Mouse (Mus musculus) G1E-ER4 (cell line): ENCODE measurements around the gene Lrfn3. TPM values are rescaled to one million over a fixed set of nuclear protein-coding genes. Genes with fewer than 3 reads are reported as not detected.

Source experiments
- GATA1 ChIP-seq: IDR thresholded peaks from one replicate; pipeline ENCODE4 v1.8.0; 2012; ENCODE audit warnings: low read length, inconsistent platforms
- polyA plus RNA-seq: library from polyadenylated mRNA; stranded (reverse); fragments of >175 nt; gene quantifications from 2 replicates; pipeline ENCODE4 v1.2.3, GENCODE M21; 2012

Lrfn3 gene
- polyA plus RNA-seq, 1 experiment, result not detected

DNA sequence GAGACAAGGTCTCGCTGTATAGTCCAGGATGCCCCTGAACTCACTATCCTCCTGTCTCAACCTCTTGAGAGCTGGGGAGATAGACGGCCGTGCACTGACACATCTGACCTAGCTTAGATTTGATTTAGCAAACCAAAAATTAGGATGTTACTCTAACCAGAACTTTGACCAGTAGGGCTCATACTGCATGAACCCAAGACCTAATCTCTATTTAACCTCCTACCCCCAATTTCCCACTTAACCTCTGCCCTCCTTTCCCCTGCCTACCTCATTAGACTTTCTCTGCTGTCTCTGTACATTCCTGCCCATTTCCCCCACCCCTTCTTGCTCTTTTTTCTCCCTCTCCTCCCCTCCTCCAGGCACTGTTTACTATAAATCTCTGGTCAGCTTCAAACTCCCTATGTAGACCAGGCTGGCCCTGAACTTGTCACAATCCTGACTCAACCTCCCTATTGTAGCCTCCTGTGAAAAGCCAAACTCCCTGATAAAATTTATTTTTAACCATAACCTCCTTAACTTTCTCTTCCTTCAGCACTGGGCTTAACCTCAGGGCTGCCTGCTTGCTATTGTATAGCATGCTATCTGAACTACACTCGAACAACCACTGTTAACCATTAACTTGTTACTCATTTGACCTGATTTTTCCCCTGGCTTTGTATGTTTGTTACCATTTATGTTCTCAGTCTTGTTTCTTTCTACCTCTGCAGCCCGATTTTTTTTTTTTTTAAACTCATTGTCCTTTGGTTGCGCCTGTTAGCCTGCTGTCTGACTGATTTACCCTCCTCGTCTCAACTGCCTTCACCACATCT is 4.0 kb downstream of the Lrfn3 start:
- TF ChIP-seq GATA1, result no peak

DNA sequence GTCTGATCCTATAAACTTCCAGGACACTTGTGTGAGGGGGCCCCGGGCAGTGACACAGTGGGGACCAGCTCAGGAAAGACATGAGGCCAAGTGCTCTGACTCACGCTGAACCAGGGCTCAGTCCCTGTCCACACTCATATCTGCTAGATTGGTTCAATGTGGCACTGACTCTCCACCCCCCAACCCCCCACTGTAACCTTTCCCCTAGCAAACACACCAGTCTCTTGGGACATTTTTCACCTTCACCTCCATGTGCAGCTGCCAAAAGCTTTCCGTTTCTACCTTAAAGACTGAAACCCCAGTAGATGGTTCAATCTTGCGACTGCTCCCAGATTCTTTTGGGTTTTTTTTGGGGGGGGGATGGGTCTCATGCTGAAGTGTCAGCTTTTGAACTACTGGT is 8.5 kb downstream of the Lrfn3 start:
- no peak for TF ChIP-seq GATA1

DNA sequence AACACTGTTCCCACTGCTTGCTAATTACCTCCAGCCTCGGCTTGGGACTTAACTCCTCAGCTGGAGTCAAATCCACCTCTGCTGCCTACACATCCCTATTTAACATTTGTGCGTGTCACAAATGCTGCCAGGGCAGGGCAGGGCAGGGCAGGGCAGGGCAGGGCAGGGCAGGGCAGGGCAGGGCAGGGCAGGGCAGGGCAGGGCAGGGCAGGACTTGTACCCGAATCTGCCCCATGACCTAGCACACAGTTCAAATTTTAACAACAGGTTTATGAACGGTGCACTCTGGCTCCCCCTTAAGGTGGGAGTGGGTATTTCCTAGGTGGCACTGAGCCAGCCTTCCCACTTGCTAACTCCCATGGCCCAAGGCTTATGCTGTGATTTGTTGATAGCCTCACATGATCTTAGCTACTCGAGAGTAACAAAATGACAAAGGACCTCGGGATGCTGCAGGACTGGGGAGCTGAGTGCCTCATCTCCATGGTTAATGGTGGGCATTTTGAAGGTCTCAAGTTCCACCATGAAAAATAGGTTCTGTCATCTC is 9.2 kb downstream of the Lrfn3 start:
- no peak for TF ChIP-seq GATA1

DNA sequence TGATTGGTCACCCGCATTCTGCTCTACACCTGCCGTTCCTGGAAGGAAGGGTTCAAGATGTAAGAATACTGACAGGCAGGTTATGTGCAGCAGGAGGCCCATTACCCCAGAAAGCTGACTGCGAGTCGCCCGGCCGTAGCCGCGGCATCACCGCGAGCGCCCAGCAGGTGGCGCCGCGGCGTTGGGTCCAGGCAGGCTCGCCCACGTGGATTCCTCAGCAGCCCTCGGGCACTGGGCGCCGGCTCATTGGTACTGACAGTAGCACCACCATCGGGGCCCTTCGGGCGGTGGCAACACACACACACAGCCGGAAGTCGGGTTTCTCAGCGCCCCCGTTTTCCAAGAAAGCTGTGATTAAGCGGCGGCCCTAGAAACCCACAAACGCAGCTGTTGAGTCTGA is 14.7 kb downstream of the Lrfn3 start:
- no peak for TF ChIP-seq GATA1

DNA sequence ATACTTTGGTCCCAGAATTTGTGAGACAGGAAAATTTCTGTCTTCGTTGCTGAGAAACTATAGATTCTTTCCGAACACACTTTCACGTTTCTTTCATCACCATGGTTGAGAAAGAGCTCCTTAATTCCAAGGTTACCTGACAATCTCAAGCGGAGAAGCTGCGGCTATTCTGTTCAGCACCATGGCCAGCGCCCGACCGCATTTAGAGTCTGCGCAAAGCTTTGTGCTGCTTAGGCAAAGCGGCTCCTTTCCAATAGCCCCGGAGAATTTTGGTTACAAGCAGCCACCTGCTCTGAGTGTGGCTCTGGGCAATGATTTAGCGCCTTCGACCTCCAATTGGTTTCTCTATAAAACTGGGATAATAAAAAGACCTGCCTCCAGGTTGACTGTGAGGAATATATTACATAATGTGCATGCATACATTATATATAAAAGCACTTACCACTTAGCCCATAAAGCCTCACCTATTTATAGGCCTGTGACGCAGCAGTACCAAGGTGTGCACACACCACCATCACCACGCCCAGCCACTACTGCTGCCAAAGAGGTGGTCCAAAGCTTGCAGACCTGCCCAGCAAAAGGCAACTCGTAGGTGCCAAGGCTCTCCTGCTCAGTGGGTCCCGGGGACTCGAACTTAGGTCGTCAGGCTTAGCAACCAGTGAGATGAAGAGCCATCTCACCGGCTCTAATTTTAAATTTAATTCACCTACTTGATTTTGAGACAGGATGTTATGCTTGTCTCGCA is 15.8 kb downstream of the Lrfn3 start:
- TF ChIP-seq GATA1, result no peak

DNA sequence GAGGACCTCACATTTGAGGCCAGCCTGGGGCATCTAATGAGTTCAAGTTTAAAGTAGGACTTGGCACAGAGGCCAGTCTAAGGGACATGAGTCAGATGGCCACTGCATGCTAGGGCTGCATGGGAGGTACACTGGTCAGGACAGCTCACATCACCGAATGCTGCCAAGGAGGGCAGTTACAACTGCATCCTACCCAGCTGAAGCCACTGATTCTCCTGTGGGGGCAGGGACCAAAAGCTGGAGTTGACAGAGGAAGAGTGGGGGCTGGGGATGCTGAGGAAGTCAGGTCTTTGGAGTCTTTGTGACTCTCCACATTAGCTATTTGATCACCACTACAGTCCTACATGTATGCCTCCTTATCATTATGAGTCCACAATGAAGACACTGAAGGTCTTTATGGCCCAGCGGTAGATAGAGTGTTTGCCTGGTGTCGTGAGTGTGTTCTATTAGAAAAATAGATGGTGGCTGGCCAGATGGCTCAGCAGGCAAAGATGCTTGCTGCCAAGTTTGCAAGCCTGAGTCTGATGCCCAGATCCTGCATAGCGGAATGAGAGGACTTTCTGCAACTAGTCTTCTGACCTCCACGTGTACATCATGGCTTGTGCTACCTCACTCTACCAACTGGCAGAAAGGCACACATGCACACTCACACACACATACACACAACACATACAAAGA is 23.0 kb downstream of the Lrfn3 start:
- no peak for TF ChIP-seq GATA1

DNA sequence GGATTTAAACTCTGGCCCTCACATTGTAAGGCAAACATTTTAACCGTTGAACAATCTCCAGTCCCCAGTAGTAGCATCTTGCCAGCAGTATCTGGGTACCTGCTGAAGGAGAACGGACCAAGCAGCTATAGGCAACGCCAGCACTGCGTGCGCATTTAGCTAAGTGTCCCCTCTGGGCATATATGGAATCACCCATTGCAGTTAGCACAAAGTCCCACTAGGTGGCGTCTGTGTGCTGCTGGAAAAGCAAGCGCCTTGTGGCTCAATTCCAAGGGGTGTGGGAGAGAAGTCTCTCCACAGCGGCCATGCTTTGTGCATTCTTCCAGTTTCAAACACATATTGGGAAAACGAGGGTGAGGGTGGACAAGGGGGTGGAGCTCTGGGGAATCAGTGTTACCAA is 26.2 kb downstream of the Lrfn3 start:
- TF ChIP-seq GATA1, result no peak

DNA sequence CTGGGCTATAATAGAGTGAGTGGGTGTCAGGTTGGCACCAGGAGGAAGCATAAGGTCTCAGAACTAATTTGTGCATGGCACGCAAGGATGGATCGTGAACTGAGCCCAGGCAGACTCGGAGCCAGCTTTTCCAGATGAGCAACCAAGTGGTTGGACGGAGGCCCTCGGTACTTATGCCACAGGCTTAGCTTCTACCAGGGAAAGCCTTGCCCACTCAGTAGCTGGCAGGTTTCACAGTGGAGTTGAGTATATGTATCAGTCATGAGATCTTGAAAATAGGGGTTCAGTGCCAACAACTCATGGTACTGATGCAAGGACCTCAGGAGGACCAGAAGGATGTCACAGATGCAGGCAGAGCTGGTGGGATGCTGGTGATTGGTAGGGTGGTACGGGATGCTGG is 26.9 kb downstream of the Lrfn3 start:
- no peak for TF ChIP-seq GATA1

DNA sequence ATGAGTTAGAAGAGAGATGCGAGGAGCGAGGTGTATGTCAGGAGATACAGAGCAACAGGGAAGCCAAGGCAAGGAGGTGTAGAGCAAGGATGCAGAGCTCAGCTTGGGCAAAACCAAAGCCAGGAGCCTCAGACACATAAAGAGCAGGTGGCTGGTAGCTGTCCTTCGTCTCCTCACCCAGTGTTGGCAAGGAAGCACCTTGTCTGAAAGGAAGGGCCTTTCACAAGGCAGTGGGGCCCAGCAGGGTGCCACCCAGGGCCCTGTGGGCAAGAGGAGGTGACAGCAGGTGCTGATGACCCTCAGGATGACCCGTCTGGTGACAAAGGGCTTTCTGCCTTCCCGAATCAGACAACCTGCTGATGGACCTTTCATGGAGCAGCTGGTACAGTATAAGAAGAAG is 28.0 kb downstream of the Lrfn3 start:
- no peak for TF ChIP-seq GATA1

DNA sequence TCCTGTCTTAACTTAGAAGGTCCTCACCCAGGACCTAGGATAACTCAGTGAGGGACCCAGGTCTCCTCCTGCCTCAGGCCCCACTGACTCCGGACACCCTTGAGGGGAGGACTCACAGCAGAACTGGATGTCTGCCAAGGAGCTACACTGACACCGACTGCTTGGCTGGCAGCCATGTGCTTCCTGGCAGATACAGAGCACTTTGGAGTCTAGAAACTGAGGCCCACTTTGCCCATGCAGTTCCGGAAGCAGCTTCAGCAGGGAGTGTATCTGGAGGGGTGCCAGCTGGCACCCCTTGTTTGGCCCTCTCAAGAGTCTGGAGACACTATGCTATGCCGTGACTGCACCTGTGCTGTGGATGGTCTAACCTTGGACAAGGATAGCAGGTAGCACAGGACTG is 29.1 kb downstream of the Lrfn3 start:
- no peak for TF ChIP-seq GATA1

DNA sequence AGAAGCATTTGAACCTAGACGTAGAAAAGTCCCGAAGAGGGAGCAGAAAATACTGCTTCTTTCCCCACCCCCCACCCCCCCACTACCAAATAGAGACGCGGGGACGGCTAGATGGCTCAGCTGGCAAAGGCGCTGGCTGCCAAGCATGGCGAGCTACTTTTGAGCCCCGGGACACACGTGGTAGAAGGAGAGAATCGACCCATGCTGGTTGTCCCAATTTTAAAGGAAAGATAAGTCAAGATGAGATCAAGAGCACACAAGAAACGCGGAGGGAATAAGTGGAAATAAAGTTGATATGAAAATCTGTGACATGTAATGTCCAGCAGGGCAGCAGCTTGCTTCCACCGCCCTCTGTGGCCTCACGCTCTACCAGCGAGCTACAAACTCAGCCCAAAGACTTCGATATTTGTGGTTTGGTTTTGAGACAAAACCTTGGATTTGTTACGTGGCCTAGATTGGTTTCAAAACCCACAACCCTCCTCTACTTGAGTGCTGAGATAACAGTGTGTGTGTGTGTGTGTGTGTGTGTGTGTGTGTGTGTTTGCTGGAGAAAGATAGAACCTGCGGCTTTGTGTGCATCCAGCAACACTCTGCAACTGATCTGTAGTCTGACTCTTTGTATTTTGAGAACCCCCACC is 29.8 kb downstream of the Lrfn3 start:
- no peak for TF ChIP-seq GATA1

DNA sequence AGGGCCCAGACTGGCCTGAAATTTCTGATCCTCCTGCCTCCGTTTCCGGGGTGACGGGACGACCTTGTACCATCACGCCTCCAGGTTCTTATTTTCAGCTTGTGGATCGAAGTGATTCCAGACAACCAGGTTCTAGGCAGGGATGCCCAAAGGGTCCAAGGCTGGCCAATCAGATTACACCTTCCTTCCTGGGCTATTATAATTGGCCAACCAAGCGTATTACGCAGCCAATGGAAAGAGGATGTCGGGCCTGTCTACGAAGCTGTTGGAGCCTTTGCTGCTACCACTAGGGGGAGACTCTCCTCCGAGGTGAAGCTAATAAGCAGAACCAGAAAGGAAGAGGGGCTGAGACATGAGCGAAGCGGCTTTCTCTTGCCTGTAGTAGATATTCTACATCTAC is 30.7 kb downstream of the Lrfn3 start:
- no peak for TF ChIP-seq GATA1

DNA sequence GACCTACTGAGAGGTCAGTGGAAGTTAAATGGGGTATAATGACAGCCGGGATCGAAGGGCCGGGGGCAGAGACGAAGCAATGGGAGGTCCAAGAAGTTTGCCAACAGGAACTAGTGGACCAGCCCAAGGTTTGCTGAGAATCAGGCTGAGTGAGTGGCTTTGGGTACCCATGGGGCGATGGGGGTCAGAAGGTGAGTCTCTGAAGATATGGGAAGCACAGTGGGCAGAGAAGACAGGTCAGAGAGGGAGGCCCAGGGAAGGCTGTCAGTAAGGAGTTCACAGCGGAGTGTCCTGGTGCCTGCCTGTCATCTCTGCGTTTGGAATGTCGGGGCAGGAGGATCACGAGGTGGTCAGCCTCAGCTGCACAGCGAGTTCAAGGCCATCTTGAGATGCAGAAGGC is 34.2 kb downstream of the Lrfn3 start:
- no peak for TF ChIP-seq GATA1

DNA sequence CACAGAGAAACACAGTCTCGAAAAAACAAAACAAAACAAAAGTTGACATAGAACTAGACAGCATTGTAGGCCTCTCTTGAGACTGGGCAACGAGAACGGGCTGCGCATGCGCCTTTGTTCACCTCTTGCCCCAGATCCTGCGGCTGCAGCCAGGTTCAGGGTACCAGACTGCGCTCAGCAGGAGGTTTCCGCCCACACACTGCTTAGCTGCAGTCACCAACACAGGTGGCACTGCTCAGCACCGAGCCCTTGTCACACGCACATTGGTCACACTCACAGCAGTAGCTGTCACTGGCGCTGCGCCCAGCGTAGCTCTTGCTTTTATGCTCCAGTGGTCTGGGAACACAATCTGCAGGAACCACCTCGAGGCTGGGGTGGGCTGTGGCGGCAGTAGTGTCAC is 35.4 kb downstream of the Lrfn3 start:
- TF ChIP-seq GATA1, result no peak

DNA sequence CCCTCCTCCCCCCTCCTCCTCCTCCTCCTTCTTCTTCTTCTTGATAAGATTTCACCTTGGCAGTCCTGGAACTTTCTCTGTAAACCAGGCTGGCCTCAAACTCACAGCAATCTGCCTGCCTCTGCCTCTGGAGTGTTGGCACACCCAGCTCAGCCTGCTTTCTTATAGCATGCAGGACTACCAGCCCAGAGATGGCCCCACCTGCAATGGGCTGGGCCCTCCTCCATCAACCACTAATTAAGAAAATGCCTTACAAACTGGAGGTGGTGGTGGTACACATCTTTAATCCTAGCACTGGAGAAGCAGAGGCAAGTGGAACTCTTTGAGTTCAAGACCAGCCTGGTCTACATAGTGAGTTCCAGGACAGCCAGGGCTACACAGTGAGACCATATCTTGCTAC is 36.1 kb downstream of the Lrfn3 start:
- no peak for TF ChIP-seq GATA1

DNA sequence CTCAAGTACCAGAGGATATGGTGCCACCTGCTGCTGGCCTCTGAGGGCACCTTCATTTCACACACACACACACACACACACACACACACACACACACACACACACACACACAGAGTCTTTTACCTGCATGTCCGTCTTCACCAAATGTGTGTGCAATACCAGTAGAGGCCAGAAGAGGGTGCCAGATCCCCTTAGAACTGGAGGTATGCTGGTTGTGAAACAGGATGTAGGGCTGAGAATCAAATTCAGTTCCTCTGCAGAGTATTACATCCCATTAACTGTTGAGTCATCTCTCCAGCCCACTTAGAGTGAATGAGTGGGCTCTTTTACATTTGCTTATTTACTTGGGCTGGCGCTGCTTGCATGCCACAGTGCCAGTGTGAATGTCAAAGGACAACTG is 37.2 kb downstream of the Lrfn3 start:
- no peak for TF ChIP-seq GATA1
